Mouse (Mus musculus): ENCODE data around the gene Gm9112.
"Not testable (repeated sequence)": the region's sequence is repeated elsewhere in the genome, so short reads cannot be mapped to it uniquely, and the experiment has no call there.

Gene Gm9112

DNA sequence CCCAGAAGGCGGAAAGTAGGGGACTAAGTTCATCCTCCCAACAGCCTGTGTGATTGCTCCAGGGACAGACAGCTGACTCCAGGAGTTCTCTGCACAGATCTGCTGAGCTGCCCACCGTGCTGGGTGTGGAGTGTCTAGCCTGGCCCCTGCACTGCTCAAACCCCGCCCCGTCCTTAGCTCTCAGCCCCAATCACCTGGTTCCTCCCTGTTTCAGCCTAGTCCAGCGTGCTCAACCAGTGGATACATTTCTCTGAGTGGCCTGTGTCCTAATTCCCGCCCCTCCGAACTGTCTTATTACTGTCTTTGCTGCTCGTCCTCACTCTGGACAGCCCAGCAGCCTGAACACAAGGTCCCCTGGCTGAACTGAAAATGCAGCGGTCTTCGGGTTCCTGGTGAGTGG is at the start of gene Gm9112, which contains the start of gene Dmrtc1b:
TSS of gene Gm9112 (minus strand) at position 101 of the 400 bp plus-strand sequence.
TSS of gene Dmrtc1b (plus strand) at position 331 of the 400 bp plus-strand sequence.
- not testable (repeated sequence) for DNase-seq

- DNase-seq: not testable (repeated sequence)
Measured at GRCm38 (mm10) chrX:102724226-102724625, 16.8 kb upstream of the Gm9112 start.

GRCm38 (mm10) chrX:102700636-102701035 is 6.8 kb downstream of the Gm9112 start:
- not testable (repeated sequence) for DNase-seq

DNA sequence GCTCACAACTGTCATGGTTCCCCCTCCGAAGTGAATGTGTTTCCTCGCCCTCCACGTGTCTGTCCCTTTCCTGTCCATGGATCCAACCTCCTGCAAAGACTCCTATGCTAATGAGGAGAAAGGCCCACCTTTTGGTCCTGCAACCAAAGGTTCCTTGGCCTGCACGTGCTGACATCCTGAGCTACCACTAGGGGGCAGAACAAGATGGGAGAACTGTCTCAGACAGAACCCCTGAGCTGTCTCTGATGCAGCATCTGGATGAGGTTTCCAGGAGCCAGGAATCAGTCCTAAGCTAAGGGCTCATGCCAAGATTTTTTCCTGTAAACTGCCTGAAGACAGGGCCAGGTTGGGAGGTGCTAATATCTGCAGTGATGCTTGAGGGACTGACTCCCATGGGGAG is 18.2 kb downstream of the Gm9112 start:
- DNase-seq: peak; percentile 36

GRCm38 (mm10) chrX:102686872-102687271 is 20.6 kb downstream of the Gm9112 start, which contains the start of gene Gm3880:
Gene Gm3880 (minus strand): TSS chrX:102686972.
- not testable (repeated sequence) for DNase-seq

- not testable (repeated sequence) for DNase-seq
Measured at GRCm38 (mm10) chrX:102684706-102685105, 22.7 kb downstream of the Gm9112 start.

DNA sequence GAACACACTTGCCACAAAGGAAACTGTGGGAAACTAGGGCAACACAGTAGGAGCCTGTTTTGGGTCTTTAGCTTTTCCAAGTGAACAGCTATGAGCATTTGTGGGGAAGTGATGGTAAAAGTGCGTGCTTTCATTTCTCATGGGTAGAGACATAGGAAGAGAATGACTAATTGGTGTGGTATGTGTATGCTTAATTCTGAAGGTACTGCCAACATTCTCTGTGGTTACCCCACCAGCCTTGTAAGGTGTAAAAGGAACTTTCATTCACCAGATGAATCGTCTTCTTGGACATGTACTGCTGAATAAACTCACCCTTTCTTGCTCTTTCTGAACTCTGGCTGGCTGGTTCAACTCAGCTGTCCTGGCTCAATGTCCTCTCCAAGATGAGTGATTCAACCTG is 40.8 kb downstream of the Gm9112 start:
- DNase-seq: no peak

GRCm38 (mm10) chrX:102660712-102661111 is 46.7 kb downstream of the Gm9112 start:
- DNase-seq: no peak

Measured in right cerebral cortex, postnatal 14 days (tissue).